Mouse (Mus musculus) C2C12 (cell line): ENCODE measurements around the gene Smpdl3a. TPM values are rescaled to one million over a fixed set of nuclear protein-coding genes. Genes with fewer than 3 reads are reported as not detected.

ENCODE experiments used
- H3K27me3 ChIP-seq: one replicate; pipeline ENCODE4 v1.6.1; 2011; ENCODE audit not compliant: control insufficient read depth, insufficient read depth, insufficient read length
- H3K36me3 ChIP-seq: one replicate; pipeline ENCODE4 v1.6.1; 2011; ENCODE audit not compliant: control insufficient read depth, insufficient read depth
- H3K4me3 ChIP-seq: one replicate; pipeline ENCODE4 v1.5.1; 2011; ENCODE audit warnings: mild to moderate bottlenecking, control low read depth; ENCODE audit not compliant: poor library complexity, insufficient read depth, severe bottlenecking
- H3K79me2 ChIP-seq: one replicate; pipeline ENCODE4 v1.6.1; 2011; ENCODE audit not compliant: control insufficient read depth, insufficient read depth
- H3K79me3 ChIP-seq: one replicate; pipeline ENCODE4 v1.6.1; 2011; ENCODE audit warnings: low read depth, control low read depth
- H3ac ChIP-seq: one replicate; pipeline ENCODE3; 2011; ENCODE audit warnings: low read depth; ENCODE audit not compliant: control insufficient read depth, insufficient read length
- CEBPB ChIP-seq: IDR thresholded peaks from one replicate; pipeline ENCODE4 v1.6.1; 2011; ENCODE audit warnings: low read depth, mild to moderate bottlenecking, control low read depth, moderate library complexity
- CTCF ChIP-seq: IDR thresholded peaks from one replicate; pipeline ENCODE4 v1.5.1; 2011; ENCODE audit not compliant: control insufficient read depth, insufficient read depth, insufficient read length
- FOSL1 ChIP-seq: IDR thresholded peaks from one replicate; pipeline ENCODE4 v1.8.0; 2011; ENCODE audit warnings: mild to moderate bottlenecking, low read length; ENCODE audit not compliant: poor library complexity, insufficient read depth, severe bottlenecking
- MAX ChIP-seq: IDR thresholded peaks from one replicate; pipeline ENCODE4 v1.6.1; 2011; ENCODE audit warnings: mild to moderate bottlenecking, control low read depth
- MYOD1 ChIP-seq: IDR thresholded peaks from one replicate; pipeline ENCODE4 v1.6.1; 2011; ENCODE audit warnings: low read depth; ENCODE audit not compliant: control insufficient read depth, insufficient read length
- MYOG ChIP-seq: IDR thresholded peaks from one replicate; pipeline ENCODE4 v1.6.1; 2011; ENCODE audit not compliant: control insufficient read depth, insufficient read length; ENCODE audit errors: extremely low read depth
- USF1 ChIP-seq: IDR thresholded peaks from one replicate; pipeline ENCODE4 v1.6.1; 2011; ENCODE audit warnings: low read depth, mild to moderate bottlenecking, control low read depth, moderate library complexity
- polyA plus RNA-seq: library from polyadenylated mRNA; unstranded; fragments of >200 nt; fragmentation: generic; extraction: Trizol; gene quantifications from one replicate; pipeline ENCODE4 v1.2.1, GENCODE M21; 2012; ENCODE audit warnings: missing spikeins

Smpdl3a gene
- polyA plus RNA-seq, 1 experiment = 3.8 TPM

DNA sequence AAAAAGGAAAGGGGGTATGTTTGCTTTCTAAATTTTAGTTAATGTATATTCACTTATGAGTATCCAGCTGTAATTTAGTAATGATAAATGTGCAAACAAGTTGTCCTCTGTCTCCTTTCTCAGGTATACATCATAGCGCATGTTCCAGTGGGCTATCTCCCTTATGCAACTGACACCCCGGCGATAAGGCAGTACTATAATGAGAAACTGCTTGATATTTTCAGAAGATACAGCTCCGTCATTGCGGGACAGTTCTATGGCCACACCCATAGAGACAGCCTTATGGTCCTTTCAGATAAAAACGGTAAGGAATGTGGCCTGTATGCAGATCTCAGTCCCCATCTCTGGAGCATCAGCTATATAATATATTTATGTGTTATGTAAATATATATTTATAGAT is 13.6 kb downstream of the Smpdl3a start:
- TF ChIP-seq CEBPB (no peak), MAX (no peak), USF1 (no peak), CTCF (no peak), FOSL1 (no peak), MYOD1 (no peak), MYOG (no peak)
- Histone ChIP-seq H3K79me2 (no peaks in the 10 kb centered on the region), H3K79me3 (no peaks in the 10 kb centered on the region), H3K36me3 (no peaks in the 10 kb centered on the region), H3K27me3 (no peaks in the 10 kb centered on the region), H3K4me3 (no peak overlapping the region), H3ac (no peak overlapping the region)

- no peaks in the 10 kb centered on the region for H3K79me2 ChIP-seq
- H3K36me3 ChIP-seq = no peaks in the 10 kb centered on the region
- no peak overlapping the region for H3K4me3 ChIP-seq
- H3ac ChIP-seq = no peak overlapping the region
- TF ChIP-seq MYOG = no peak
- H3K27me3 ChIP-seq = no peaks in the 10 kb centered on the region
- H3K79me3 ChIP-seq = no peaks in the 10 kb centered on the region
Observed at GRCm38 (mm10) chr10:57812161-57812856, 18.2 kb downstream of the Smpdl3a start.

- Histone ChIP-seq H3ac (no peak overlapping the region), H3K79me2 (no peaks in the 10 kb centered on the region), H3K4me3 (no peak overlapping the region), H3K36me3 (no peaks in the 10 kb centered on the region), H3K79me3 (no peaks in the 10 kb centered on the region), H3K27me3 (no peaks in the 10 kb centered on the region)
- TF ChIP-seq USF1 = no peak
- TF ChIP-seq CTCF = no peak
- no peak for TF ChIP-seq CEBPB
- no peak for TF ChIP-seq MYOD1
- TF ChIP-seq FOSL1 = no peak
- TF ChIP-seq MYOG = no peak
- no peak for TF ChIP-seq MAX
Observed at GRCm38 (mm10) chr10:57814295-57814694, 20.2 kb downstream of the Smpdl3a start.

DNA sequence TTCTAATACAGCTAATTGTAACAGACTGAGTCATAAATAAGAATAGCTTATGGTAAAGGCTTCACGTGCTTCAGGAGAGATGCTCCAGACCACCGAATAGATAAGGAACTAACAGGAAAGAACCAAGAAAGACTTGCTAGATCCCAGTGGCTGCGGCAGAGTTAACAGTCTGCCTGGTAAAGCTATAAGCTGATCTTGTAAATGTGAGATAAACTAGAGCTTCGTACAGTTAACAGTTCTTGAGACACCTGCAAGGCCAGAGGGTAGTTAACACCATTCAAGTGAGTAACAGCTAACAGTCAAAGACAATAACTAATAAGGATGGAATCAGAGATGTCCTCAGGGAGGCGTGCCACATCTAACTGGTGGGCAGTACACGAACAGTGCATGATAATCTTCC is 21.7 kb downstream of the Smpdl3a start:
- Histone ChIP-seq H3ac (no peak overlapping the region), H3K4me3 (no peak overlapping the region), H3K79me3 (no peaks in the 10 kb centered on the region), H3K79me2 (no peaks in the 10 kb centered on the region), H3K36me3 (no peaks in the 10 kb centered on the region), H3K27me3 (no peaks in the 10 kb centered on the region)
- TF ChIP-seq FOSL1 (no peak), CEBPB (no peak), USF1 (no peak), MYOD1 (no peak), MYOG (no peak), CTCF (no peak), MAX (no peak)

- Histone ChIP-seq H3K79me3 (no peaks in the 10 kb centered on the region), H3K4me3 (no peak overlapping the region), H3ac (no peak overlapping the region), H3K27me3 (no peaks in the 10 kb centered on the region), H3K36me3 (no peaks in the 10 kb centered on the region), H3K79me2 (no peaks in the 10 kb centered on the region)
- TF ChIP-seq MAX (no peak), CEBPB (no peak), USF1 (no peak), CTCF (no peak), MYOG (no peak), FOSL1 (no peak), MYOD1 (no peak)
Observed at GRCm38 (mm10) chr10:57819209-57819608, 25.1 kb downstream of the Smpdl3a start.

DNA sequence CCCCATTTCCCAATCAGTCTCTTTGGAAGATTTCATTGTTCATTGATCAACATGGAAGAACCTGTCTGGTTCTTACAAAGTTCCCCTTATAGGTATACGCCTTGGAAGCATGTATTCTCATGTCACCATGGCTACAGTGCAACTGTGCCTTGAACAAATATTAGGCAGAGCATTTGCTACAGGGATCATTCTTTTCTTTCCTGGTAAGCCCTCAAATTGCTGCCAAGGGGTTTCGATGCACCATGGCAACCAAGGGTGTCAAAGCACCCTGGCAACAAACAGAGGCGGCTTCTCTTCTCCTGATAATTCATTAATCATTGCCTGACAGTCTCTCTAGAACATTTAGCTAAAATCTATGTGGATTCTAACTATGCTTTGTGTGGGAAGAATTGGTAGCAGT is 28.3 kb downstream of the Smpdl3a start:
- H3K36me3 ChIP-seq = no peaks in the 10 kb centered on the region
- H3ac ChIP-seq = no peak overlapping the region
- TF ChIP-seq MYOD1 (no peak), FOSL1 (no peak), USF1 (no peak), CTCF (no peak), CEBPB (no peak), MAX (no peak)
- no peaks in the 10 kb centered on the region for H3K79me2 ChIP-seq
- H3K79me3 ChIP-seq = no peaks in the 10 kb centered on the region
- no peaks in the 10 kb centered on the region for H3K27me3 ChIP-seq
- no peak overlapping the region for H3K4me3 ChIP-seq
